Mouse (Mus musculus): ENCODE data around the gene Pxmp4. TPM values are rescaled to one million over a fixed set of nuclear protein-coding genes. Genes with fewer than 3 reads are reported as not detected.

Gene Pxmp4
- polyA plus RNA-seq, 1 experiment: 28.8 TPM

- no peak overlapping the region for H3K27ac ChIP-seq (ENCODE audit: insufficient read depth, low read depth, low read length)
- 68% methylated on average over 17 of the region's 17 CpGs for WGBS
- H3K27me3 ChIP-seq (ENCODE audit: control insufficient read depth, insufficient read depth, low read length): no peaks in the 10 kb centered on the region
- H3K4me3 ChIP-seq (ENCODE audit: low read depth, low read length): no peak overlapping the region
- TF ChIP-seq POLR2A (IDR thresholded peaks at IDR 0.05; ENCODE audit: low read depth, low read length) (no peak), CTCF (IDR thresholded peaks at IDR 0.05; ENCODE audit: extremely low read depth, insufficient read length, insufficient replicate concordance, low read depth, low read length) (no peak)
- 0 out of 2 replicates have a peak, but pooled peaks cover 2% of the 10 kb centered on the region for H3K4me1 ChIP-seq (ENCODE audit: control insufficient read depth, insufficient read depth, insufficient read length, low read length)
- H3K36me3 ChIP-seq (ENCODE audit: control insufficient read depth, insufficient read depth, low read length): peaks cover 12% of the 10 kb centered on the region
Measured at GRCm38 (mm10) chr2:154584931-154585601, 18.4 kb downstream of the Pxmp4 start.

- Histone ChIP-seq H3K36me3 (ENCODE audit: control insufficient read depth, insufficient read depth, low read length) (peaks cover 12% of the 10 kb centered on the region), H3K4me3 (ENCODE audit: low read depth, low read length) (no peak overlapping the region), H3K4me1 (ENCODE audit: control insufficient read depth, insufficient read depth, insufficient read length, low read length) (0 out of 2 replicates have a peak, but pooled peaks cover 3% of the 10 kb centered on the region), H3K27ac (ENCODE audit: insufficient read depth, low read depth, low read length) (no peak overlapping the region), H3K27me3 (ENCODE audit: control insufficient read depth, insufficient read depth, low read length) (no peaks in the 10 kb centered on the region)
- 60% methylated on average over 15 of the region's 15 CpGs for WGBS
- TF ChIP-seq POLR2A (IDR thresholded peaks at IDR 0.05; ENCODE audit: low read depth, low read length) (no peak), CTCF (IDR thresholded peaks at IDR 0.05; ENCODE audit: extremely low read depth, insufficient read length, insufficient replicate concordance, low read depth, low read length) (no peak)
Measured at GRCm38 (mm10) chr2:154583906-154584872, 19.3 kb downstream of the Pxmp4 start.

GRCm38 (mm10) chr2:154581421-154581820, 22.1 kb downstream of the Pxmp4 start:
- TF ChIP-seq POLR2A (IDR thresholded peaks at IDR 0.05; ENCODE audit: low read depth, low read length): no peak
- TF ChIP-seq CTCF (IDR thresholded peaks at IDR 0.05; ENCODE audit: extremely low read depth, insufficient read length, insufficient replicate concordance, low read depth, low read length): no peak
- Histone ChIP-seq H3K36me3 (ENCODE audit: control insufficient read depth, insufficient read depth, low read length) (no peaks in the 10 kb centered on the region), H3K4me3 (ENCODE audit: low read depth, low read length) (no peak overlapping the region), H3K4me1 (ENCODE audit: control insufficient read depth, insufficient read depth, insufficient read length, low read length) (0 out of 2 replicates have a peak, but pooled peaks cover 3% of the 10 kb centered on the region), H3K27me3 (ENCODE audit: control insufficient read depth, insufficient read depth, low read length) (no peaks in the 10 kb centered on the region), H3K27ac (ENCODE audit: insufficient read depth, low read depth, low read length) (no peak overlapping the region)
- 97% methylated on average over 1 of the region's 1 CpGs for WGBS

- H3K4me3 ChIP-seq (ENCODE audit: low read depth, low read length): no peak overlapping the region
- H3K27me3 ChIP-seq (ENCODE audit: control insufficient read depth, insufficient read depth, low read length): no peaks in the 10 kb centered on the region
- no peak for TF ChIP-seq CTCF (IDR thresholded peaks at IDR 0.05; ENCODE audit: extremely low read depth, insufficient read length, insufficient replicate concordance, low read depth, low read length)
- no peak for TF ChIP-seq POLR2A (IDR thresholded peaks at IDR 0.05; ENCODE audit: low read depth, low read length)
- 0 out of 2 replicates have a peak, but pooled peaks cover 3% of the 10 kb centered on the region for H3K4me1 ChIP-seq (ENCODE audit: control insufficient read depth, insufficient read depth, insufficient read length, low read length)
- no peaks in the 10 kb centered on the region for H3K36me3 ChIP-seq (ENCODE audit: control insufficient read depth, insufficient read depth, low read length)
- H3K27ac ChIP-seq (ENCODE audit: insufficient read depth, low read depth, low read length): no peak overlapping the region
- WGBS: 76% methylated on average over 8 of the region's 8 CpGs
Measured at GRCm38 (mm10) chr2:154580586-154580985, 22.9 kb downstream of the Pxmp4 start.

- Histone ChIP-seq H3K4me1 (ENCODE audit: control insufficient read depth, insufficient read depth, insufficient read length, low read length) (0 out of 2 replicates have a peak, but pooled peaks cover 3% of the 10 kb centered on the region), H3K36me3 (ENCODE audit: control insufficient read depth, insufficient read depth, low read length) (no peaks in the 10 kb centered on the region), H3K27me3 (ENCODE audit: control insufficient read depth, insufficient read depth, low read length) (no peaks in the 10 kb centered on the region), H3K27ac (ENCODE audit: insufficient read depth, low read depth, low read length) (no peak overlapping the region), H3K4me3 (ENCODE audit: low read depth, low read length) (no peak overlapping the region)
- 95% methylated on average over 6 of the region's 6 CpGs for WGBS
- TF ChIP-seq POLR2A (IDR thresholded peaks at IDR 0.05; ENCODE audit: low read depth, low read length) (no peak), CTCF (IDR thresholded peaks at IDR 0.05; ENCODE audit: extremely low read depth, insufficient read length, insufficient replicate concordance, low read depth, low read length) (no peak)
Measured at GRCm38 (mm10) chr2:154577744-154578067, 25.8 kb downstream of the Pxmp4 start.

- H3K4me1 ChIP-seq (ENCODE audit: control insufficient read depth, insufficient read depth, insufficient read length, low read length): 0 out of 2 replicates have a peak, but pooled peaks cover 3% of the 10 kb centered on the region
- 76% methylated on average over 12 of the region's 12 CpGs for WGBS
- H3K27ac ChIP-seq (ENCODE audit: insufficient read depth, low read depth, low read length): no peak overlapping the region
- no peak overlapping the region for H3K4me3 ChIP-seq (ENCODE audit: low read depth, low read length)
- no peak for TF ChIP-seq CTCF (IDR thresholded peaks at IDR 0.05; ENCODE audit: extremely low read depth, insufficient read length, insufficient replicate concordance, low read depth, low read length)
- H3K36me3 ChIP-seq (ENCODE audit: control insufficient read depth, insufficient read depth, low read length): no peaks in the 10 kb centered on the region
- no peaks in the 10 kb centered on the region for H3K27me3 ChIP-seq (ENCODE audit: control insufficient read depth, insufficient read depth, low read length)
Measured at GRCm38 (mm10) chr2:154576876-154577743, 26.4 kb downstream of the Pxmp4 start.
